Mouse (Mus musculus) lung, adult 18-20 months (tissue): ENCODE measurements around the gene Agt.
A peak's percentile ranks its signal among the peaks of the same experiment; 100 is the strongest.

ENCODE experiments used
- DNase-seq, 2 experiments: peaks; one replicate each; pipeline ENCODE4 v3.0.0; 2022; ENCODE audit warnings: mixed read lengths in 2 of 2

Agt gene

GRCm38 (mm10) chr8:124569593-124569992 is at the start of gene Agt:
TSS of gene Agt (minus strand) at chr8:124569706.
- DNase-seq: no peak

GRCm38 (mm10) chr8:124618252-124618651 is 48.7 kb upstream of the Agt start:
- DNase-seq: peak in 1 of 2 experiments; percentile 33

- DNase-seq: peak; percentile 66 to 82
Measured at GRCm38 (mm10) chr8:124617266-124617869, 47.9 kb upstream of the Agt start.

GRCm38 (mm10) chr8:124614325-124614724 is 44.8 kb upstream of the Agt start:
- DNase-seq: no peak

GRCm38 (mm10) chr8:124608972-124609353 is 39.5 kb upstream of the Agt start:
- no peak for DNase-seq

GRCm38 (mm10) chr8:124608239-124608971 is 38.9 kb upstream of the Agt start:
- DNase-seq: no peak

- DNase-seq: no peak
Measured at GRCm38 (mm10) chr8:124604066-124604465, 34.6 kb upstream of the Agt start.

- no peak for DNase-seq
Measured at GRCm38 (mm10) chr8:124589393-124589792, 19.9 kb upstream of the Agt start.

GRCm38 (mm10) chr8:124586556-124586955 is 17.1 kb upstream of the Agt start:
- no peak for DNase-seq

GRCm38 (mm10) chr8:124585718-124586425 is 16.4 kb upstream of the Agt start:
- DNase-seq: peak in 1 of 2 experiments; percentile 22

GRCm38 (mm10) chr8:124576751-124577150 is 7.2 kb upstream of the Agt start:
- peak; percentile 39 to 54 for DNase-seq

- DNase-seq: no peak
Measured at GRCm38 (mm10) chr8:124575811-124576210, 6.3 kb upstream of the Agt start, which contains the start of gene Capn9. TSS of gene Capn9 (plus strand) at chr8:124576111.

GRCm38 (mm10) chr8:124573552-124574340 is 4.2 kb upstream of the Agt start:
- DNase-seq: peak; percentile 79 to 86

GRCm38 (mm10) chr8:124572430-124572775 is 2.9 kb upstream of the Agt start:
- no peak for DNase-seq

GRCm38 (mm10) chr8:124571732-124572429 is 2.4 kb upstream of the Agt start:
- DNase-seq: no peak

- no peak for DNase-seq
Measured at GRCm38 (mm10) chr8:124569100-124569499, 406 bp downstream of the Agt start.

- DNase-seq: no peak
Measured at GRCm38 (mm10) chr8:124567584-124567983, 1.9 kb downstream of the Agt start.

- no peak for DNase-seq
Measured at GRCm38 (mm10) chr8:124567126-124567525, 2.4 kb downstream of the Agt start.

- DNase-seq: no peak
Measured at GRCm38 (mm10) chr8:124557476-124557875, 12.0 kb downstream of the Agt start.

GRCm38 (mm10) chr8:124556658-124557057 is 12.8 kb downstream of the Agt start:
- DNase-seq: no peak

- peak in 1 of 2 experiments; percentile 29 for DNase-seq
Measured at GRCm38 (mm10) chr8:124556164-124556563, 13.3 kb downstream of the Agt start.

GRCm38 (mm10) chr8:124555113-124555750 is 14.3 kb downstream of the Agt start:
- DNase-seq: no peak
